Mouse (Mus musculus) heart, postnatal 0 days (tissue): ENCODE data around the gene Atp5e.

Source experiments
- CTCF ChIP-seq: IDR thresholded peaks from 2 replicates; pipeline ENCODE4 v1.5.1; 2016; ENCODE audit warnings: antibody characterized with exemption, control low read depth, low read depth
- EP300 ChIP-seq: IDR thresholded peaks from 2 replicates; pipeline ENCODE4 v1.6.1; 2016; ENCODE audit warnings: antibody characterized with exemption, low read depth

DNA sequence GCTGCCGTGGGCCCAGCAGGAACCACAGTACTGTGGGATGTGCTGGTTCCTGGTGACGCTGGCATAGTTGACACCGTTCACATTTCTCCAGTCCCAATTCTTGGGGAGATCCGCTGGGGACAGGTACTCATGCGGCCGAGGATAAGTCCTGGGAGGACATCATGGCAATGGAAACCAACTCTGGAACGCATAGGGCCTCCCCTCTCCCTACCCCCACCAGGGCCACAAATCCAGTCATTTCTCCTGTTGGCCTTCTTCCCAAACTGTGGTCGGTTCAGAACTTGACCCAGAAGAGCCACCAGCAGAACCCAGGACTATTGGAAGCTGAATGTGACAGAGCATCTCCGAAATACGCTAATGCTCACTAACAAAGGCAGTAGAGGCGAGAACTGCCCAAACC, 25.7 kb downstream of the Atp5e start:
- TF ChIP-seq CTCF (no peak), EP300 (no peak)
